Mouse (Mus musculus) liver, embryonic 11.5 days (tissue): Measurements from ENCODE around the gene Tmem198. TPM values are rescaled to one million over a fixed set of nuclear protein-coding genes. Genes with fewer than 3 reads are reported as not detected.

Experiments
- ATAC-seq: fragments of 200-750 bp; cut with Nextera tagmentation; replicated peaks from 2 replicates; pipeline ENCODE4 v1.8.0; 2017; ENCODE audit warnings: moderate number of reproducible peaks, mild to moderate bottlenecking, moderate TSS enrichment, moderate library complexity; ENCODE audit not compliant: low FRiP score
- DNase-seq: peaks from one replicate; pipeline ENCODE4 v3.0.0-alpha.2; 2017; ENCODE audit warnings: low spot score
- H3K27ac ChIP-seq: fragments of 300-500 bp; sonication (generic); 2 replicates; pipeline ENCODE4 v1.5.1; 2014; ENCODE audit warnings: mild to moderate bottlenecking, low read depth, low read length, control low read depth
- H3K27me3 ChIP-seq: fragments of 300-500 bp; sonication (generic); replicated peaks from 2 replicates; pipeline ENCODE4 v1.6.1; 2014; ENCODE audit warnings: low read length, mixed read lengths; ENCODE audit not compliant: control insufficient read depth, insufficient read depth
- H3K36me3 ChIP-seq: fragments of 300-500 bp; sonication (generic); 2 replicates; pipeline ENCODE4 v1.6.1; 2014; ENCODE audit warnings: mild to moderate bottlenecking, low read length, moderate library complexity, mixed read lengths; ENCODE audit not compliant: control insufficient read depth, insufficient read depth
- H3K4me1 ChIP-seq: fragments of 300-500 bp; sonication (generic); replicated peaks from 2 replicates; pipeline ENCODE4 v1.6.1; 2014; ENCODE audit warnings: low read length, mixed read lengths; ENCODE audit not compliant: control insufficient read depth, insufficient read depth
- H3K4me2 ChIP-seq: fragments of 300-500 bp; sonication (generic); 2 replicates; pipeline ENCODE4 v1.6.1; 2014; ENCODE audit warnings: mild to moderate bottlenecking, control low read depth, moderate library complexity
- H3K4me3 ChIP-seq: fragments of 300-500 bp; sonication (generic); 2 replicates; pipeline ENCODE4 v1.5.1; 2014; ENCODE audit warnings: low read depth, low read length, control low read depth
- H3K9ac ChIP-seq: fragments of 300-500 bp; sonication (generic); 2 replicates; pipeline ENCODE4 v1.6.1; 2014; ENCODE audit warnings: low read depth, low read length, control low read depth
- H3K9me3 ChIP-seq: fragments of 300-500 bp; sonication (generic); 2 replicates; pipeline ENCODE4 v1.6.1; 2016; ENCODE audit warnings: low read length, inconsistent platforms, mixed read lengths; ENCODE audit not compliant: control insufficient read depth
- WGBS: fragments of 180-500 bp; shearing (Covaris S2); extraction: QIAGEN DNeasy Blood & Tissue Kit; methylation state at CpG from one replicate; pipeline ENCODE4 v1.1.7; 2014; 5-methylcytosine and 5-hydroxymethylcytosine counted together
- polyA plus RNA-seq: library from polyadenylated mRNA; unstranded; fragments of >200 nt; fragmentation: Nextera tagmentation; extraction: Ambion mirVana; gene quantifications from 2 replicates; pipeline ENCODE4 v1.2.1, GENCODE M21; 2014

Gene Tmem198
- polyA plus RNA-seq, 1 experiment from 2014 or later, result 0.15 TPM

DNA sequence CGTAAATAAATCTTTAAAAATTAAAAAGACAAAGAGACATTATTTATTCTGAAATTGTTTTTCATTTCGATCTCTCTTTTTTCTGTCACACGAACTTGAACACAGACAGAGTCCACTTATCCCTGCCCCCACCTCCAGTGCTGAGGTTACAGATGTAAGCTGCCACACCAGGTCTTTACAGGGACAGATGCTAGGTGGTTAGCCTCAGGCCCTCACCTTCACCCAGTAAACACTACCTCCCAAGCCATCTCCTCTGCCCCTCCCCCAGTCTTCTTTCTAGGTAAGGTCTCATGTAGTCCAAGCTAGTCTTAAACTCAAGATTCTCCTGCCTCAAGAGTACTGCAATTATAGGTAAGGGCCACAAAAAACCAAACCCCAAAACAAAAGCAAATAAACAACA lies 33.2 kb downstream of the Tmem198 start:
- no peak overlapping the region for H3K4me3 ChIP-seq
- 77% methylated on average over 3 of the region's 3 CpGs for WGBS
- no peaks in the 10 kb centered on the region for H3K9me3 ChIP-seq
- H3K4me1 ChIP-seq, result peaks cover 14% of the 10 kb centered on the region
- H3K27me3 ChIP-seq, result peaks cover 16% of the 10 kb centered on the region
- no peak for ATAC-seq
- DNase-seq, result no peak
- H3K9ac ChIP-seq, result no peak overlapping the region
- no peaks in the 10 kb centered on the region for H3K36me3 ChIP-seq
- H3K27ac ChIP-seq, result no peak overlapping the region
- no peak overlapping the region for H3K4me2 ChIP-seq

DNA sequence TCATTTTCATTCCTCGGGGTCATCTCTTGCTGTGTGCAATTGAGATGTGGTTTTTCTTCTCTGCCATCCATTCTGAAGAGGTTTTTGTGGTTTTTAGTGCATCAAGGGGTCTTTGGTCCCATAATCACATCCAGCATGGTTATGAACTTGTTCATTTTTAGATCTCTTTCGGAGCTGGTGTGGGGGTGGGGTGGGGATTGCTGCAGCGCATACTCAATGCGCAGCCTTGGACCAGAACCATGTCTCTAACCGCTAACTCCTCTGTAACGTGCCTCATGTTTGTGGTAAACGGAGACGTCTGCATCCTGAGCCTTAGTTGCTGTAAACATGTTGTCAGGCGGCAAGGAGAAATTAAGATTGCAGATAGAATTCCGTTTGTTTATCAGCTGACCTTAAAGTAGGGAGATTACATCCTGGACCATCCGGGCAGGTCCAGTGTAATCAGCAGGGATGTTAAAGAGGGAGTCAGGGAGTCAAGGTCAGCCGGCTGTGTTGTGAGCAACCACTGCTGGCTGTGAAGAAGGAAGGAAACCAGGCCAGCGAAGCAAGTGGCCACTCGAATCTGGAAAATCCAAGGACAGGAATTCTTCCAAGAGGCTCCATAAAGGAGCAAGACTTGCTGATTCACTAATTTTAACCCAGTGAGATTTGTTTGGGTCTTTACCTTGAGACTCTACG lies 37.5 kb downstream of the Tmem198 start:
- H3K27ac ChIP-seq, result no peak overlapping the region
- no peaks in the 10 kb centered on the region for H3K9me3 ChIP-seq
- no peak overlapping the region for H3K4me2 ChIP-seq
- H3K27me3 ChIP-seq, result no peaks in the 10 kb centered on the region
- H3K36me3 ChIP-seq, result no peaks in the 10 kb centered on the region
- ATAC-seq, result no peak
- DNase-seq, result no peak
- 56% methylated on average over 15 of the region's 15 CpGs for WGBS
- H3K4me1 ChIP-seq, result peaks cover 2% of the 10 kb centered on the region
- H3K9ac ChIP-seq, result no peak overlapping the region
- no peak overlapping the region for H3K4me3 ChIP-seq

DNA sequence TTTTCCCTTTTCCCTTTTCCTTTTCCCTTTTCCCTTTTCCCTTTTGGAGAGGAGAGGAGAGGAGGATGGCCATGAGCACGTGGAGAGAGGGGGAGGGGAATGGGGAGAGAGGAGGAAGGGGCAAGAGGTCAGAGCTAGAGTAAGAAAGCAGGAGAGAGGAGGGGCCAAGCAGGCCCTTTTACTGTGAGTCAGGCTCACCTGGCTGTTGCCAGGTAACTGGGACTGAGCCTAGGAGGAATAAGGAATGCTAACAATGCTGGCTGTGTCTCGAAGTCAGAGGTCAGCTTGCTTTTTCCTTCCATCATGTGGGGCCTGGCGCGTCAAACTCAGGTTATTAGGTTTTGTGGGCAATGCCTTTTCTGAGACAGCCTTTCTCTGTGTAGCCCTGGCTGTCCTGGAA lies 38.7 kb downstream of the Tmem198 start:
- 55% methylated on average over 4 of the region's 4 CpGs for WGBS
- Histone ChIP-seq H3K4me1 (peaks cover 3% of the 10 kb centered on the region; the same call in 1 of the 2 replicates), H3K9ac (no peak overlapping the region), H3K4me3 (no peak overlapping the region), H3K36me3 (no peaks in the 10 kb centered on the region), H3K27me3 (no peaks in the 10 kb centered on the region), H3K27ac (no peak overlapping the region), H3K9me3 (no peaks in the 10 kb centered on the region), H3K4me2 (no peak overlapping the region)
- DNase-seq (no peak), ATAC-seq (no peak)

DNA sequence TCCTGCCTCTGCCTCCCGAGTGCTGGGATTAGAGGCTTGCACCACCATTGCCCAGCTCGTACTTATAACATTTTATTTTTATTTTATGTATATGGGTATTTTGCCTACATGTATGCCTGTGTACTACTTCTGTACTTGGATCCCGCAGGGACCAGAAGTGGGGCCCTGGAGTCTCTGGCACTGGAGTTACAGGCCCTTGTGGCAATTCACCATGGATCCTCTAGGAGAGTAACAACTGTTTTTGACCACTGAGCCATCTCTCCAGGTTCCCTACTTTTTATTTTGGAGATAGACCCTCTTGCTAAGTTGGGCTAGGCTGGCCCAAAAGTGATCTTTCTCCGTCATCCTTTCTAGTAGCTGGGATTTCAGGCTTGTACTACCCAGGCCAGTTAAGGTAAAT lies 39.1 kb downstream of the Tmem198 start:
- no peaks in the 10 kb centered on the region for H3K27me3 ChIP-seq
- no peaks in the 10 kb centered on the region for H3K36me3 ChIP-seq
- H3K9ac ChIP-seq, result no peak overlapping the region
- H3K4me2 ChIP-seq, result no peak overlapping the region
- no peak overlapping the region for H3K4me3 ChIP-seq
- no peak overlapping the region for H3K27ac ChIP-seq
- H3K4me1 ChIP-seq, result peaks cover 3% of the 10 kb centered on the region; the same call in 1 of the 2 replicates
- DNase-seq (no peak), ATAC-seq (no peak)
- WGBS, result 85% methylated on average over 4 of the region's 4 CpGs
- no peaks in the 10 kb centered on the region for H3K9me3 ChIP-seq

DNA sequence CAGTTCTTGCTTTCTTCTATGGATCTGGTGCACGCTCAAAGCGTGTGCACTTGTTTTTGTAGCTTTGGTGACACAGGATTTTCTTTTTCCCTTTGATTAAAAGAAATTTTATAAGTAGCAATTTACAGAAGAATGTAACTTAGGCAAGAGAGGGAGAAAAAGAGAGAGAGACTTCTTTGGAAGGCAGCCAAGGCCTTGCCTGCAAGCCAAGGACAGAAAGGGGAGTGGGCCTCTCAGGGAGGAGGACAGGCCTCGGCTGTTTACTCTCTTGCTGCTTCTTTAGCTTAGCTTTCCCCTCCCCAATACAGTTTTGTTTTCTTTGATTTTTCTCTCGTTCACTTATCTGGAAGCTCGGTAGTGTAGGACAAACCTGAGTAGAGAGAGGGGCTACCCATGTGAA lies 40.2 kb downstream of the Tmem198 start:
- H3K4me3 ChIP-seq, result no peak overlapping the region
- H3K27ac ChIP-seq, result no peak overlapping the region
- H3K9me3 ChIP-seq, result no peaks in the 10 kb centered on the region
- H3K4me1 ChIP-seq, result peaks cover 3% of the 10 kb centered on the region; the same call in 1 of the 2 replicates
- 70% methylated on average over 5 of the region's 5 CpGs for WGBS
- ATAC-seq, result no peak
- no peaks in the 10 kb centered on the region for H3K27me3 ChIP-seq
- no peak for DNase-seq
- no peak overlapping the region for H3K9ac ChIP-seq
- no peak overlapping the region for H3K4me2 ChIP-seq
- H3K36me3 ChIP-seq, result no peaks in the 10 kb centered on the region

DNA sequence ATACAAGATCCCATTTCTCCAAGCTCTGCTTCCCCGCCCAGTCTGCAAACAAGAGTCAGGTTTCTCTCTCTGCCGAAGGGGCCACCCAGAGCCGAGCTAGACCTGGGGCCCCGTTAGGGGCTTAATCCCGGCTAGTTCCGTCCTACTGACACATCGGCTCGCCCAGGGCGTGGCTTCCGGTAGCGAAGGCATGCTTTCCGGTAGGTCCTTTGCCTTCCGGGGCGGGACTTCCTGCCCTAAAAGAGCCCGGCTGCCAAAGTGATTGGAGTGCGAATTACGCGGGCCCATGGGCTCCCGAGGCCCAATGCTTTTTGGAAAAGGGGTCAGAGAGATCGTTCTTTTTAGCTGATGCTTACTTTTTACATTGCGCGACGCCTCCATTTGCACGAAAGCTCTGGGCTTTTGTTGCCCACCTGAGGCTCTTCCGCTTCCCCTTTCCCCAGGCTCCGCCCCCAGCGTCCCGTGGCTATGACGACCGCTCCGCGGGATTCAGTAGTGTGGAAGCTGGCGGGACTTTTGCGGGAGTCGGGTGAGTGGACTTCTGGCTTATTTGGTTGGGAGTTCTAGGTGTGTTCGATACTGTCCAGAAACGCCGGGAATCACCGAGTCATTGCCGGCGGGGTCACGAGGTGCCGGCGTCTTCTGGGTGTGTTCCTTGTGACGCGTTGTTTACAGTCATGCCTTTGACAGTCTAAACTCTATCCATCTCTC lies 42.1 kb downstream of the Tmem198 start, which contains the start of gene Stk11ip:
Stk11ip (plus strand) TSS at position 209 of the 711 bp plus-strand sequence.
- peak within 1 kb of the TSS; percentile 67 for H3K4me3 ChIP-seq
- peaks cover 3% of the 10 kb centered on the region; the same call in 1 of the 2 replicates for H3K4me1 ChIP-seq
- H3K9ac ChIP-seq, result peak within 1 kb of the TSS; percentile 49
- WGBS, result under 1% methylated on average over 46 of the region's 46 CpGs
- DNase-seq (peak; percentile 96), ATAC-seq (peak; percentile 97)
- H3K27me3 ChIP-seq, result no peaks in the 10 kb centered on the region
- peak within 1 kb of the TSS; percentile 70 for H3K27ac ChIP-seq
- no peaks in the 10 kb centered on the region for H3K9me3 ChIP-seq
- H3K36me3 ChIP-seq, result no peaks in the 10 kb centered on the region; the same call in 1 of the 2 replicates
- peak within 1 kb of the TSS; percentile 83 for H3K4me2 ChIP-seq

DNA sequence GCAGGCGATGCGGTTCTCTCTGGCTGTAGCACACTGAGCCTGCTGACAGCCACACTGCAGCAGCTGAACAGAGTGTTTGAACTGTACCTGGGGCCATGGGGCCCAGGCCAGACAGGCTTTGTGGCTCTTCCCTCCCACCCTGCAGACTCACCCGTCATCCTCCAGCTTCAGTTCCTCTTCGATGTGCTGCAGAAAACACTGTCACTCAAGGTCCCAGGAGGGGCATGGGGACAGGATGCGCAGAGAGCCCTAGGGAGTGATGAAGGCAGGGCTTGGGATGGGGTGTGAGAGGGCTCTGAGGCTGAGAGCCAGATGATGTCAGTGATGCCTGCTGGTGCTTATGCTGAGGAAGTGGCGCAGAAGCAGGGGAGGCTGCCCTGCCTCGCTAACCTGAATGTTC lies 45.3 kb downstream of the Tmem198 start:
- Histone ChIP-seq H3K27ac (no peak overlapping the region), H3K36me3 (peaks cover 7% of the 10 kb centered on the region; the same call in 1 of the 2 replicates), H3K9me3 (no peaks in the 10 kb centered on the region), H3K27me3 (no peaks in the 10 kb centered on the region), H3K4me2 (no peak overlapping the region), H3K4me1 (peaks cover 3% of the 10 kb centered on the region; the same call in 1 of the 2 replicates), H3K9ac (no peak overlapping the region), H3K4me3 (no peak overlapping the region)
- no peak for DNase-seq
- 74% methylated on average over 7 of the region's 7 CpGs for WGBS
- no peak for ATAC-seq

DNA sequence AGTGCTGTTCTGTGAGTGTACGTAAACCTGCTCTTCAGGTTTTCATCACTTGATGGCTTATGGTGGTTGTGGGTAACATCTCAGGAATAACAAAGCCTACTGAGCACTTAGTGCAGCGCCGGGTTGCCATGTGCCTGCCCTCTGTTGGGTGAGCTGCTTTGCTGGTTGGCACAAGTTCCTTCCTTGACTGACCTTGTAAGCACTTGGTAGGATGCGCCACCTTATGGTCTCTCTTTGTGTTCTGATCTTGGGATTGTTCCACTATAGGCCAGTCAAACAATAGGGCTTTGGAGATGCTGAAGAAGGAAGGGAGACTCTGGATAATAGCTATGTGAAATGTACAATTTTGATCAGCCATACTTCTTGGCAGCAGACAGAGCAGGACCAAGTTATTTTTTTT lies 51.2 kb downstream of the Tmem198 start:
- Histone ChIP-seq H3K9ac (no peak overlapping the region), H3K4me2 (no peak overlapping the region), H3K9me3 (no peaks in the 10 kb centered on the region), H3K27ac (no peak overlapping the region), H3K27me3 (no peaks in the 10 kb centered on the region), H3K36me3 (peaks cover 11% of the 10 kb centered on the region; the same call in 1 of the 2 replicates), H3K4me1 (no peaks in the 10 kb centered on the region), H3K4me3 (no peak overlapping the region)
- WGBS, result 86% methylated on average over 4 of the region's 4 CpGs
- DNase-seq (no peak), ATAC-seq (no peak)
